Mouse (Mus musculus) naive thymus-derived CD4-positive, alpha-beta T cell, adult 2 months (primary cell): ENCODE data around the gene Itpr2.

Source experiments
- DNase-seq: peaks from one replicate; pipeline ENCODE4 v3.0.0-alpha.2; 2011; ENCODE audit warnings: low read depth

Gene Itpr2

DNA sequence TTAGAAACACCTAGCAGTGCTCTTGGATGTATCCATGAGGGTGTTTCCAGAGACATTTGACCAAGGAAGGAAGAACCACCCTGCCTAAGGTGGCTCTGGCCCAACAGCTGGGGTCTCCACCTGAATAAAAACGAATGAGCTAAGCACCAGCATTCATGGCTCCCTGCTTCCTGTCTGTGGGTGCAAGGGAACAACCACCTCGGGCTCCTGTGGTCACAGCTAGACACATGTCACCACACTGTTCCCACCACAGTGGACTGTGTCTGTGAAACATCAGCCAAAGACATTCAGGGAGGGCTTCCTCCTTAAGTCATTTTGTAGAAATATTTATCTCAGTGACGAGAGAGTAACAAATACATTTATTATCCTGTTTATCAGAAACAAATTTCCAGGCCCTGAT, 196.0 kb downstream of the Itpr2 start:
- no peak for DNase-seq

- no peak for DNase-seq
These were observed 197.9 kb downstream of the Itpr2 start for GRCm38 (mm10) chr6:146304088-146304487.

DNA sequence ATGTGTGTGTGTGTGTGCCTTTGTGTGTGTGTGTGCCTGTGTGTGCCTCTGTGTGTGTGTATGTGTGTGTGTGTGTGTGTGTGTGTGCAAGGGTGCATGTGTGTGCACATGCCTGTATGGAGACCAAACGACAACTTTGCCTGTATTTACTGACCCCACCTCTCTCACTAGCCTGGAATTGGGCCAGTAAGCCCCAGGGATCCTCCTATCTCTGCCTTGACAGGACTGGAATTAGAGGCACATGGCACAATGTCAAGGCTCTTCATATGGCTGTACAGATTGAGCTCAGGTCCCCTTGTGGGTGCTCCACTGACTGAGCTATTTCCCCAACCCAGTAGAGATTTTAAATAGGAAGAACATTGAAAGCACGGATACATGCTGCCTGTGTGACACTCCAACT, 198.7 kb downstream of the Itpr2 start:
- DNase-seq: no peak

DNA sequence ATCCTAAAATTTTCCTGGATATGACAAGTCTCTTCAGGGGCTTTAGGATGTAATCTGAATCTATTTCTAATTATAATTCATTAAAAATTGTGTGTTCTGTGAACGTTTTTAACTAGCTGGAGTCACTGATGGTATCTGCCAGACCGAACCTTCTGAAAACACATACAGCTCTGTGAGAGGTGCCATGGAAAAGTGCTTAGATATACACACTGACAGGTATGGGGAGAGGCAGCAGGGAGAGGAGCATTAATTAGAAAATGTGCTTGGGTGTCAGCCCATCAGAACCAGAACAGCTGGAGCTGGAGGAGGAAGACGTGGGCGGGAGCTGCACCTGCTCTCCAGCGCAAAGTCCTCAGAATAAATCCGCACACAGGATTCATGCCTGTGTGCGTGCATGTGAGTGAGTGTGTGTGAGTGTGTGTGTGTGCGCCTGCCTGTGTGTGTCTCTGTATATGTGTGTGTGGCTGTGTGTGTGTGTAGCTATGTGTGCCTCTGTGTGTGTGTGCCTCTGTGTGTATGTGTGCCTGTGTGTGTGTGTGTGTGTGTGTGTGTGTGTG, 199.4 kb downstream of the Itpr2 start:
- DNase-seq: no peak

DNA sequence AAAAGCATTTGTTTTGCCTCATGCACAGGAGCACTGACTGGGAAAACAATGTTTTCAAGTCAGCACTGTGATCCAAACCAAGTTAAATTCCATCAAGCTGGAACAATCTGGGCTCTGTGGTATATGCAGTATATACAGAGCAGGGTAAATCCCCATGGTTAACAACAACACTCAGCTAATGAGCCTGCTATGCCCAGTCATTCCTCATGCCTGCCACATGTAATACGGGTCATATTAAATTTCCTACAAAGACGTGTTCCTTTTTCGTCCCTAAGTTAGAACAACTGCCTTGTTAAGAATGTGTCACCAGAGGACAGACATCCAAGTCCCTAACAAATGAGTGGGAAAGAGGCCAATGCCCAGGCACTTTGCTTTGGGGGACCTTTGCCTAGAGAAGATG, 199.9 kb downstream of the Itpr2 start:
- DNase-seq: no peak

DNA sequence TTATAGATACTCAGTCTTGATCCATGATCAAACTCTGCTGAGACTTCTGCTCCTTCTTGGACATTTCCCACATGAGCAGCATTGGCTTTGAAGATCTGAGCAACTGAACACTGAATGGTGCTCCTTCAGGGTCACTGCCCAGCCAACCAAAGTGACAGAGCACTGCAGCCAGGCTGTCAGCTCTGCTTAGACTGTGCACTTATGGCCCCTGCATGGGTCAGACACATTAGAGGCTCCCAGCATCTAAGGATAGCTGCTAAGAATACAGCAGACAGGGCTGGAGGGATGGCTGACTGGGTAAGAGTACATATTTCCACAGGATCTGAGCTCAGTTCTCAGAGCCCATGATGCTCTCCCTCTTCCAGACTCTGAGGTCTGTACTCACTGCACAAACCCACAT, 201.1 kb downstream of the Itpr2 start:
- no peak for DNase-seq

DNA sequence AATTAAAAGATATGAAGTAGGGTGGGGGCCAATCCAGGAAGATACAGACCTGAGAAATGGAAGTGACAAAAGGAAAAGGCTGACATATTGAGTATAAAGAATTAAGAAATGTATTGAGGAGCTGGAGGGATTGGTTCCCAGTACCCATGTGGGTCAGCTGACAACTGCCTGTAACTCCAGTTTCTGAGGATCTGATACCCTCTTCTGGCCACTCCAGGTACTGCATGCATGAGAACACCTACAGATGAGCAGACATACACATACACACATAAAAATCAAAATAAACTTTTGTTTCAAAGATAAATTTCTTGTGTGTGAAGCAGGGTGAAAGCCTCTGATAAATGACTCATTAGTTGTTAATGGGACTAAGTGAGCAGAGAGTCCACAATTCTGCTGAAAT, 203.3 kb downstream of the Itpr2 start:
- peak; percentile 53 for DNase-seq

GRCm38 (mm10) chr6:146291036-146291435, 211.0 kb downstream of the Itpr2 start:
- DNase-seq: no peak

- DNase-seq: no peak
These were observed 212.2 kb downstream of the Itpr2 start for GRCm38 (mm10) chr6:146289801-146290200.

- no peak for DNase-seq
These were observed 213.8 kb downstream of the Itpr2 start for GRCm38 (mm10) chr6:146288266-146288665.

DNA sequence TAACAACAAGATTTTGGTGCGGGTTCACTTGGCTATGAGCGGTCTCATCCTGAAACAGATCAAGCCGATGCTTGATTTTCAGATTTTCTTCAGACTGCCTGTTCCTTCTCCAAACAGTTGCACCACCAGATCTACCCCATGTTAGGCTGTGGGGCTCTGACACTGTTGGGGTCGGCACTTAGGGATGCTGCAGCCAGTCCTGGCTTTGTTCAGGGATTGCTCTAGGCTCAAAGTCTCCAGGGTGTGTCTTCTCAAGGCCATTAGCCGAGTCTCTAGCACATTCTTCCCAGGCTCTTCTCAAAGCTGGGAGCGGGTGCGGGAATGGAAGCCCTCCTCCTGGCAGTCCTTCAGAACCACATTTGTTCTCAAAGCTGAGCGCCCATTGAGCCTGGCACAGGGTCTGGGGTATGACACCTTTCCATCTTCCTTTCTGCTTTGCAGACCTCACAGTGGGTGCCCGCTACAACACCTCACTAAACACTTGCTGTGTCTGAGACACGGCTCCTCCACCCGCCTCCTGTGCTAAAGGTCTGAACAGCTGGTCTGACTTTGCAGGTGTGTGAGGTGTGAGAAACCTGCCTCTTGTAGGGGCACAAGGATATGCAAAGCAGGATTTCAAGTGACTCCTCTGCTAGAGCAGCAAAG, 217.0 kb downstream of the Itpr2 start:
- DNase-seq: no peak

GRCm38 (mm10) chr6:146283981-146284380, 218.0 kb downstream of the Itpr2 start:
- DNase-seq: no peak

DNA sequence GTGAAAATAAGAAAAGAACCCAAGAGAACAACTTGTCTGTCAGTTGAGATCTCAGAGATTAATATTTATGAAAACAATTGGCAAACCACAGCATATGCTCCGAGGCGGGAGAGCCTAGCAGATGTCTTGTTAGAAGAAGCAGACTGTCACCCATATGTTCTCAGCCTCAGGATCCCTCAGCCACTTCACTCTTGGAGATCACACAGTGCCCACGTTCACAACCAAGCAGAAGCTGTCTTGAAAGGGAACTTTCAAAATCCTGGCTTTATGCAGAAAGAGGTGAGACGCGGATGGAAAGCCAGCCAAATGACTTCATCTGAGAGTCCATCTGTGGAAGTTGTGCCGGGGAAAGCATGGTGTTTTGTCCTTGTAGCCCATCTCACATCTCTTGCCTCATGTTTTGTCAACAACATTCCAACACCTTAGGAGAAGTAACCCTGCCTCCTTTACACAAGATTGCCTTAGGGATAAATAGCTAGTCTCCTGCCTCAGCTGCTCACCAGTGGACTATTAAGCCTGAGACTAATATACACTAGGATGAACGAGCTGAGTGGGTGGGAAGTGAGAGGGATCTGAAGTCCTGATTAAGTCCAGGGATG, 219.9 kb downstream of the Itpr2 start:
- DNase-seq: no peak

- peak; percentile 69 for DNase-seq
These were observed 220.7 kb downstream of the Itpr2 start for GRCm38 (mm10) chr6:146281176-146281899.

DNA sequence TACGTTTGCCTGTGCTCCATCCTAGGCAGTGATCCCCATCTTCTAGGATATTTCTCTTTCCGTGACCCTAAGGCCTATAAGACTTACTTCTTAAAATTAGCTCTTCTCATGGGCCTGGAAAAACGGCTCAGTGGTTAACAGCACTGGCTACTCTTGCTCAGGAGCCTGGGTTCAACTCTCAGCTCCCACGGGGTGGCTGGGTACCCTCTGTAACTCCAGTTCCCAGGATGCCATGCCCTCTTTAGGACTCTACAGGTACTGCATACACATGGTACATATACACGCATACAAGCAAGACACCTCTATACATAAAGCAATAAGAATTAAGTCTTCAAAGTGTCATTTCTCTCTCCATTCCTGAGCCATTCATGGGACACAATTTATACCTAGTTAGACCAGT, 228.8 kb downstream of the Itpr2 start:
- no peak for DNase-seq

DNA sequence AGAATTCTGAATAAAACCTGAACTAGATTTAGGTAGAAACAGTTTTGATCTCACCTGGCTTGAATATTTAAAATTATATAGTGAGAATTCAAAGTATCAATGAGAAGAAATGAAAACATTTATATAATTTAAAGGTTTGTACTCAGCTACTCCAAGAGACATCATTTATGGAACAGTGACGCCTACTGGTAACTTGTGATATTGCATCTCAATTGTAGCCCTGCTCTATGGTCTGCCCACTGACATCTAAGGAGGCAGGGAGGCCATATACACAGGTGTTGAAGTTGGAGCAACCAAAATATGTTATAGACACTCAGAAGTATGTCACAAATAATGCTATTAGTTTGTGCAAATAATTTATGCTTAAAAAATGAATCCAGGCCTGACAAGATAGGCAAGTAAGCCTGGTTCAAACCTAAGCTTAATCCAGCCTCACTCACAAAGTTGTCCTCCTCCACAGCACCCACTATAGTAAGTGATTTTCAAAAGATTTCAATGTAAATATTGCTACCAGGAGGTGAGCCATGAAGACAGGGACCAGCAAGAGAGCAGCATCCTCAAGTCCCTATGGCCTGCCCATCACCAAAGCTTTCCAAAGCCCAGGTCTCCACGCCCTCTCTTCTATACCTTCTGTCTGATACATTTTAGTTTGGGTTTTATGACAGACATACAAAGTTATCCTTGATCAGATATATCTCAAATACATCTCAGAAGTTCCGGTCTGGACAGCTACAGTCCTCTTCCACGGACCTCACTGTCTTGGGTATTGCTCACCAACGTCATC, 229.6 kb downstream of the Itpr2 start:
- peak; percentile 88 for DNase-seq

DNA sequence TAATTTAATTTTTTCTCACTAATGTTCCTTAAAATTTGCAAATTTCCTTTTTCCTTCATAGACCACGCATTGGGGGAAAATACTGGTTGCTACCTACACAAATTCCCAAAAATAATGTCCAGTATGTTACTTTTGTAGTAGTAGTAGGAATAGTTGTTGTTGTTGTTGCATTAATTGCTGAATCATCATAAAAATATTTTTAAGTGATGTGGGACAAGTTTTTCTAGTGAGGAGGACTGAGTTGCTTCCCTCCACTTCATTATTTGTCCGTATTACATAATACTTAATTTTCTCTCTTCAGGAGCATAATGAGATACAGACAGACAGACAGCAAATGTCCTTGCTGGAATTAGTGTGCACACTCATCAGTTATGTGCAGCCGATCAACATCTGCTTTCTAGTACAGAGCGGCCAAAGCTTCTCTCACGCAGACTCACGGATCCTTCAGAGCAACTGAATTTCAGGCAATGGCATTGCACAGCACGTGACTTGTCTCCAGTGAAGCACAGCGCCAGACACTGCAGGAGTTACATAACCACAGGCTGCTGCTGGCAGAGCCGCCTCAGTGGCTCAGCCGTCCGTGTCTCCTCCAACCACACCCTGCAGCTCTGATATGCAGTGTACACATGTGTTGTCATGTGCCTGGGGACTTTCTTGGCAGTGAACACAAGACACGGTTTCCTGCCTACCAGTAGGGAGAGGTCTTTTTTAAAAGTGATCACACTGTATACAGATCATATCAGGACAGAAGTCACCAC, 231.1 kb downstream of the Itpr2 start:
- peak; percentile 87 for DNase-seq

GRCm38 (mm10) chr6:146270162-146270561, 231.9 kb downstream of the Itpr2 start:
- no peak for DNase-seq

- DNase-seq: no peak
These were observed 232.7 kb downstream of the Itpr2 start for GRCm38 (mm10) chr6:146269291-146269690.

DNA sequence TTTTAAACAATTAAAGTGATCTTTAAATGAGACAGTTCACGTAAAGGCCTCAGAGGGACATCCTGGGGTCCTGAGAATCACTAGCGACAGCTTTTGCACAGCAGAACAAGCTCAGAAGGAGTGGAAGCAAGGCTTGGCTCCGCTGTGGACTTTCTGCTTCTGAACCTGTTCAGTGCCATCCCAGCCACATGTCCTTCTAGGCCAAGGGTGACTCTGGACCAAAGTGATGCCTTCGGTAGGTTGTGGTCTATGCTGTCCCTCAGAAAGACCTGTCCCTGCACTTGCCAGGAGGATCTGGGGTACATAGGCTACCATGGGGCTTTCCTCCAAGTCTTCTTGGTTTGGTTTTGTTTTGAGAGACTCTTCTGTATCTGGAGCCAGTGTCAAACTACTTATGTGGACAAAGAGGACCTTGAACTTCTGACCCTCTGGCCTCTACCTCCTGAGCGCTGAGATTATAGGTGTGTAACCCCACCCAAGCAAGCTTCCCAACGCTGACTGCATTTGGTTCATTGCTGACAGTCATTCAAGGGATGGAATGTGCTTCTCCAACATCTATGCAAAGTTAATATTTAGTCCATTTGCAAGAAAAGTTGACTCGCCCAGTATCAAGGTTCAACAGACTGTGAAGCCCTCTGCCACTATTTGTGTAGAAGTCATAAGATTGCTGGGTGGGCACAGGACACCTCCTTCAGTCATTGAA, 241.2 kb downstream of the Itpr2 start:
- DNase-seq: no peak

DNA sequence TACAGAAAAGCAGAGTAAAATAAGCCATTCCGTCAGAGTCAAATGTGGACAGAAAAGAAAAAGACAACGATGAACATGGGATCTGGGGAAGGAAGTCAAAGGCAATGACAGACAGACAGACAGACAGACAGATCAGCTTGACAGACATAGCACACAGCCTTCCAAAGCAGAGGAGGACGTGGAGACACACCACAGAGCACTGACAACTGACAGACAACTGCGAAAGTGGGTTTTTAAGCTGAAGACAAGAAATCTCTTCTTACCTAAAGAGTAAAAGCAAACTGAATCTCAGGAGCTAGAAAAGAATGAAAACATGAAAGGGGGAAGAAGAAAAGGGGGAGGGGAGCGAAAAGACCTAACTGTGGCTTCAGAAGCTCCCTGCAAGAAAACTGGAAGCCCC, 243.3 kb downstream of the Itpr2 start:
- no peak for DNase-seq
